Mouse (Mus musculus): Measurements from ENCODE around the gene Rprd1b.

- TF ChIP-seq EP300 (IDR thresholded peaks at IDR 0.05; ENCODE audit: low read depth) (0 out of 2 replicates have a peak, but pooled peaks have one; percentile 29), CTCF (IDR thresholded peaks at IDR 0.05; ENCODE audit: low read depth) (no peak)
Measured at GRCm38 (mm10) chr2:158175433-158175832, 147.1 kb downstream of the Rprd1b start.

Data from liver, embryonic 14.5 days (tissue).